Mouse (Mus musculus): Measurements from ENCODE around the gene Slc4a11. TPM values are rescaled to one million over a fixed set of nuclear protein-coding genes. Genes with fewer than 3 reads are reported as not detected.

Gene Slc4a11
- polyA plus RNA-seq, 1 experiment from 2014 or later, result 0.52 TPM

GRCm38 (mm10) chr2:130645198-130645597, 52.1 kb downstream of the Slc4a11 start:
- Histone ChIP-seq H3K4me1 (ENCODE audit: control insufficient read depth, insufficient read depth, low read length) (peaks cover 4% of the 10 kb centered on the region; the same call in 1 of the 2 replicates), H3K9ac (ENCODE audit: low read length) (no peak overlapping the region), H3K27me3 (ENCODE audit: control insufficient read depth, insufficient read depth, low read length) (no peaks in the 10 kb centered on the region), H3K27ac (ENCODE audit: low read depth, low read length) (no peak overlapping the region), H3K4me2 (ENCODE audit: low read depth) (no peak overlapping the region), H3K9me3 (ENCODE audit: control insufficient read depth, low read length) (no peaks in the 10 kb centered on the region), H3K4me3 (ENCODE audit: low read depth, low read length) (no peak overlapping the region), H3K36me3 (ENCODE audit: control insufficient read depth, insufficient read depth, low read length) (no peaks in the 10 kb centered on the region)
- 83% methylated on average over 4 of the region's 4 CpGs for WGBS
- no peak for DNase-seq (ENCODE audit: low spot score)
- no peak for ATAC-seq (ENCODE audit: insufficient read depth, low FRiP score, low TSS enrichment)

GRCm38 (mm10) chr2:130642684-130643369, 54.5 kb downstream of the Slc4a11 start, which contains the start of gene Lzts3:
Gene Lzts3 (minus strand): TSS chr2:130642803.
- Histone ChIP-seq H3K27me3 (ENCODE audit: control insufficient read depth, insufficient read depth, low read length) (peaks cover 10% of the 10 kb centered on the region), H3K4me3 (ENCODE audit: low read depth, low read length) (peak within 1 kb of the TSS; percentile 65), H3K27ac (ENCODE audit: low read depth, low read length) (no peak within 1 kb of the TSS), H3K9me3 (ENCODE audit: control insufficient read depth, low read length) (no peaks in the 10 kb centered on the region), H3K4me1 (ENCODE audit: control insufficient read depth, insufficient read depth, low read length) (peaks cover 4% of the 10 kb centered on the region; the same call in 1 of the 2 replicates), H3K4me2 (ENCODE audit: low read depth) (peak within 1 kb of the TSS; percentile 97), H3K9ac (ENCODE audit: low read length) (peak within 1 kb of the TSS; percentile 72), H3K36me3 (ENCODE audit: control insufficient read depth, insufficient read depth, low read length) (no peaks in the 10 kb centered on the region)
- 3% methylated on average over 40 of the region's 40 CpGs for WGBS
- peak; percentile 93 for ATAC-seq (ENCODE audit: insufficient read depth, low FRiP score, low TSS enrichment)
- peak; percentile 95 for DNase-seq (ENCODE audit: low spot score)

DNA sequence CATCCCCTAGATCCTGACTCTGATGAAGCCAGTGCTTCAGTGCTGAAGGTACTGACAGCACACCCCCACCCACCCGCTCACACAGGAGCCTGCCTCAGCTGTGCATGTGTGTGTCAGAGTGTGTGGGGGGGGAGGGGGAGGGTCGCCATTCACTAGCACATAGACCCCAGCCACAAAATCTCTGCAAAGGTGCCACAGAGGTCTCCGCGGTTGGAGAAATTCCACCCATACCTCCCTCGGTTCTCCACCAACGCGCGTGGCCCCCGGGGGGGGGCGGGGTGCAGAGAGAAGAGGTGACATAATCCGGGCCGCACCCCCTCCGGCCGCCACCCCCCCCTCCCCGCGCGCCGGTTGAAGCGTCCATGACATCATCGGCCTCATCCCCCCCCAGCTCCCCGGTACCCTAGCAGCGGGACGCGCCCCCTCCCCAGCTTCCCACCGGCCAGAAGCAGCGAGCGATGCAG, 55.1 kb downstream of the Slc4a11 start:
- H3K27ac ChIP-seq (ENCODE audit: low read depth, low read length), result no peak overlapping the region
- H3K9me3 ChIP-seq (ENCODE audit: control insufficient read depth, low read length), result no peaks in the 10 kb centered on the region
- peak overlapping the region; percentile 65 for H3K4me3 ChIP-seq (ENCODE audit: low read depth, low read length)
- H3K4me1 ChIP-seq (ENCODE audit: control insufficient read depth, insufficient read depth, low read length), result peaks cover 4% of the 10 kb centered on the region; the same call in 1 of the 2 replicates
- peak overlapping the region; percentile 72 for H3K9ac ChIP-seq (ENCODE audit: low read length)
- peak overlapping the region; percentile 97 for H3K4me2 ChIP-seq (ENCODE audit: low read depth)
- H3K36me3 ChIP-seq (ENCODE audit: control insufficient read depth, insufficient read depth, low read length), result no peaks in the 10 kb centered on the region
- H3K27me3 ChIP-seq (ENCODE audit: control insufficient read depth, insufficient read depth, low read length), result peaks cover 16% of the 10 kb centered on the region
- DNase-seq (ENCODE audit: low spot score) (peak; percentile 27), ATAC-seq (ENCODE audit: insufficient read depth, low FRiP score, low TSS enrichment) (peak; percentile 66)
- under 1% methylated on average over 18 of the region's 27 CpGs for WGBS

DNA sequence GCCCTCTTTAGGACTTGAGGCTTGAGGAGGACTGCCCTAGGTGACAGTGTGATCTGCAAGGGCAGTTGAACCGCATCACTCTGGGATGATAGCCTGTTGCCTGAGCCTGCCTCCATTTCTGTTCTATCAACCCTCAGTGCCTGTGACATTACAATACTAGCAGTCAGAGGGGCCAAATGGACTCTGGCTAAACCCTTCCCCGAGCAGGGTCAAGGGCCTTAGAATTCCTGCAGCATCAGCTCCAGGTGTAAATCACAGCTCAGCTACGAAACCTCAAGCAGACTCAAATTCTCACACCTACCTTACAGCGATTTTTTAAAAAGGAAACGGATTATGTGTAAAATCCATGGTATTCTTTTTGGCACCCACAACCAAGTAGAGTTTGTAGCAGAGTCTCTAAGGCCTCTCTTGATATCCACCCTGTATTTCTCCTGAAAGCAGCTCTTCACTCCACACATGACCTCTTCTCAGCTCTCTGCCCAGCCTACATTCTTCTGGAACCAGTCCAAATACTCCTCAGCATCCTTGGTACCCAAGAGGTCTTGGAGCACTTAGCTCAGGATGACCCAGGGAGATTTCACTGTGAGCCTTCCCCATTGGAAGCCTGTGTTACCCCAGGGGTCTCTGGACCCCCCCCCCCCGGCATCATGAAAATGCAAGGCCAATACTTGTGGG, 55.8 kb downstream of the Slc4a11 start:
- ATAC-seq (ENCODE audit: insufficient read depth, low FRiP score, low TSS enrichment) (no peak), DNase-seq (ENCODE audit: low spot score) (no peak)
- H3K9me3 ChIP-seq (ENCODE audit: control insufficient read depth, low read length), result no peaks in the 10 kb centered on the region
- H3K27ac ChIP-seq (ENCODE audit: low read depth, low read length), result no peak overlapping the region
- peak overlapping the region; percentile 65; the same call in 1 of the 2 replicates for H3K4me3 ChIP-seq (ENCODE audit: low read depth, low read length)
- no peaks in the 10 kb centered on the region for H3K36me3 ChIP-seq (ENCODE audit: control insufficient read depth, insufficient read depth, low read length)
- H3K27me3 ChIP-seq (ENCODE audit: control insufficient read depth, insufficient read depth, low read length), result peaks cover 22% of the 10 kb centered on the region
- H3K9ac ChIP-seq (ENCODE audit: low read length), result no peak overlapping the region
- peaks cover 4% of the 10 kb centered on the region; the same call in 1 of the 2 replicates for H3K4me1 ChIP-seq (ENCODE audit: control insufficient read depth, insufficient read depth, low read length)
- peak overlapping the region; percentile 97 for H3K4me2 ChIP-seq (ENCODE audit: low read depth)
- WGBS, result 58% methylated on average over 6 of the region's 6 CpGs

DNA sequence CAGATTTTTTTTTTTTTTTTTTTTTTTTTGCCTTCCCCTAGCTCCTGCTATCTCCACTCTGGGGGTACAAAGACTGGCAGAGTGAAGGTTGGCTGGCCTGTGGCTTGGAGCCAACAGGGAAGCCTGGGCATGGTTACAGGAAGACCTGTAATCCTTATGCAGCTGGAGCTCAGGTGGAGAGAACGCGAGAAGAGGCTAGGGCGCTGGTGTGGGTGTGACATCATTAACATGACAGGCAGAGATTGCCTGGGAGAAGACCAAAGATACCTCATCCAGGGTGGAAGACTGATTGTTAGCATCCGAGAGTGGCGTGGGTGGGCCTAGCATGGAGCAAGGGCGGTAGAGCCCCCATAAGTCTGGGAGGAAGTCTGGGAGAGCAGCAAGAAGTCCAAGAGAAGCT, 58.0 kb downstream of the Slc4a11 start:
- Histone ChIP-seq H3K9me3 (ENCODE audit: control insufficient read depth, low read length) (no peaks in the 10 kb centered on the region), H3K27ac (ENCODE audit: low read depth, low read length) (no peak overlapping the region), H3K27me3 (ENCODE audit: control insufficient read depth, insufficient read depth, low read length) (peaks cover 44% of the 10 kb centered on the region), H3K4me1 (ENCODE audit: control insufficient read depth, insufficient read depth, low read length) (peaks cover 17% of the 10 kb centered on the region), H3K36me3 (ENCODE audit: control insufficient read depth, insufficient read depth, low read length) (no peaks in the 10 kb centered on the region), H3K4me3 (ENCODE audit: low read depth, low read length) (no peak overlapping the region), H3K9ac (ENCODE audit: low read length) (no peak overlapping the region), H3K4me2 (ENCODE audit: low read depth) (no peak overlapping the region)
- ATAC-seq (ENCODE audit: insufficient read depth, low FRiP score, low TSS enrichment) (no peak), DNase-seq (ENCODE audit: low spot score) (no peak)
- WGBS, result 71% methylated on average over 6 of the region's 6 CpGs

DNA sequence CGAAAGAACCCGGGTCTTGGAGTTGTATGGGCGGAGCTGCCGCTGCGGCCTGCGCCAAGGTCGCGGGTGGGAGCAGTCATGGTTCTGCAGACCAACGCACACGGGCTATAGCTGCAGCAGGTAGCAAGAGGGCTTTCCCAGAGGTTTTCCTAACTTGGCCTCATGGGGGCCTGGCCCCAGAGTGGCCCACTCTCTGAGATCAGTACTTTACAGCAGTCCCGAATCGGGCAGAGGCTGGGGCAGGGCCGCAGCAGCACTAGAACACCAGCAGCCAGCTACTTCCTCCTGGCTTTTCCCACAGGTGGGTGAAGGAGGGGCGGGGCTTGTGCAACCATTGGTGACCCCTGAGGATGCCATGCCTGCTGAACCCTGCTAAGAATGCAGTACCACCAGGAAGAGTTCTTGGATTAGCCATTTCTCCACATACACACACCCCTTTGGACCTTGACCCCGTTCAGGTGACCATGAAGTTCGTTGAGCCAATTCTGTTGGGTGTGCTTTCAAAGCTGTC, 59.2 kb downstream of the Slc4a11 start:
- Histone ChIP-seq H3K4me2 (ENCODE audit: low read depth) (no peak overlapping the region), H3K36me3 (ENCODE audit: control insufficient read depth, insufficient read depth, low read length) (no peaks in the 10 kb centered on the region), H3K4me3 (ENCODE audit: low read depth, low read length) (no peak overlapping the region), H3K9ac (ENCODE audit: low read length) (no peak overlapping the region), H3K27ac (ENCODE audit: low read depth, low read length) (no peak overlapping the region), H3K4me1 (ENCODE audit: control insufficient read depth, insufficient read depth, low read length) (peaks cover 20% of the 10 kb centered on the region), H3K27me3 (ENCODE audit: control insufficient read depth, insufficient read depth, low read length) (peaks cover 49% of the 10 kb centered on the region), H3K9me3 (ENCODE audit: control insufficient read depth, low read length) (no peaks in the 10 kb centered on the region)
- ATAC-seq (ENCODE audit: insufficient read depth, low FRiP score, low TSS enrichment), result no peak
- no peak for DNase-seq (ENCODE audit: low spot score)
- 28% methylated on average over 16 of the region's 16 CpGs for WGBS

DNA sequence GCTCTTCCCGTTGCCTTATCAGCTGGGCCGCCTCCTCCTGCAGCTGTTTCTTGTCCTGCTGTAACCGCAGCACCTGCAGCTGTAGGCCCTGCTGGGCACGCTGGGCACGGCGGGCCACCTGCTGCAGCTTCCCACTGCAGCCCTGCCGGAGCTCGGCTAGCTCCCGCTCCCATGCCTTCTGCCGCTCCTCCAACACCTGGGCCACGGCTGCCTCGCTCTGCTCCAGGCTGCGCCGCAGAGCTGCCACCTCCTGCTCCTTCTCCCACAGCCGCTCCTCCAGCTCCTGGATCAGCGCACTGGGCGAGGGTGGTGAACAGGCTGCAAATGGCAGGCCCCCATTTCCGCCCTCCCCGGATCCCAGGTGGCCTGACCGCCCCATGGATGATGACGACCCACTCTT, 61.5 kb downstream of the Slc4a11 start:
- H3K27me3 ChIP-seq (ENCODE audit: control insufficient read depth, insufficient read depth, low read length), result peaks cover 49% of the 10 kb centered on the region
- H3K36me3 ChIP-seq (ENCODE audit: control insufficient read depth, insufficient read depth, low read length), result no peaks in the 10 kb centered on the region
- H3K9ac ChIP-seq (ENCODE audit: low read length), result no peak overlapping the region
- WGBS, result 5% methylated on average over 21 of the region's 21 CpGs
- no peak for DNase-seq (ENCODE audit: low spot score)
- ATAC-seq (ENCODE audit: insufficient read depth, low FRiP score, low TSS enrichment), result no peak
- no peaks in the 10 kb centered on the region for H3K9me3 ChIP-seq (ENCODE audit: control insufficient read depth, low read length)
- no peak overlapping the region for H3K4me3 ChIP-seq (ENCODE audit: low read depth, low read length)
- H3K4me1 ChIP-seq (ENCODE audit: control insufficient read depth, insufficient read depth, low read length), result peaks cover 15% of the 10 kb centered on the region
- no peak overlapping the region for H3K27ac ChIP-seq (ENCODE audit: low read depth, low read length)
- H3K4me2 ChIP-seq (ENCODE audit: low read depth), result no peak overlapping the region

DNA sequence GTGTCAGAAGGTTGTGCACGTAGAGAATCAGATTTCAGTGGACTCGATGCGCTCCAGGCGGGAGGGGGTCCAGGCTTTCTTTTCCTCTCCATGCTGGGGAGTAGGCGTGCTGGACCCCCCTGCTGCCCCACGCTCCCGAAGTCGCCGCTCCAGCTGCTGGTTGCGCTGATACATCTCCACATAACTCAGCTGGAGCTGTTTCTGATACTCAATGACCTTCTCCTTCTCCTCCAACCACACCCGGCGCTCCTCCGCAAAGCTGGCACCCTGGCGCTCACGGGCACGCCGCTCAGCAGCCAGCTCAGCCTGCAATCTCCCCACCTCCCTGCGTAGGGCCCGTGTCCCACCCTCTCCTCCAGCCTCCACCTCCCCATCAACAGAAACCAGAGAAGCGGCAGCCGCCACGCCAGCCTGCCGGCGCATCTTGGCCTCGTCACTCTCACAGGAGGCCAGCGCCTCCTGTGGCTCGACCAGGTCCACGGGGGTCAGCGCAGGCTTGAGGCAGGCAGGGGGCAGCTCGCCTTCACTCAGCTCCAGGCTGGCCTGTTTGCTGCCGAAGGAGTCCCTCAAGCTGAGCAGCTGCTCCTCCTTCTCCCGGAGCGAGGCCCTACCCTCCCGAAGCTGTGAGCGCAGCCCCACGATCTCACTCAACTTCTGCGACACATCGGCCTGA, 62.4 kb downstream of the Slc4a11 start:
- Histone ChIP-seq H3K27ac (ENCODE audit: low read depth, low read length) (no peak overlapping the region), H3K9ac (ENCODE audit: low read length) (peak overlapping the region; percentile 47), H3K9me3 (ENCODE audit: control insufficient read depth, low read length) (no peaks in the 10 kb centered on the region), H3K4me3 (ENCODE audit: low read depth, low read length) (peak overlapping the region; percentile 20), H3K27me3 (ENCODE audit: control insufficient read depth, insufficient read depth, low read length) (peaks cover 49% of the 10 kb centered on the region), H3K36me3 (ENCODE audit: control insufficient read depth, insufficient read depth, low read length) (no peaks in the 10 kb centered on the region), H3K4me1 (ENCODE audit: control insufficient read depth, insufficient read depth, low read length) (peaks cover 15% of the 10 kb centered on the region), H3K4me2 (ENCODE audit: low read depth) (peak overlapping the region; percentile 50)
- WGBS, result under 1% methylated on average over 38 of the region's 38 CpGs
- peak; percentile 52 for DNase-seq (ENCODE audit: low spot score)
- no peak; the same call in 1 of the 2 replicates for ATAC-seq (ENCODE audit: insufficient read depth, low FRiP score, low TSS enrichment)
